Mouse (Mus musculus) myocyte (in vitro differentiated cells): ENCODE results near the gene Arl16. TPM values are rescaled to one million over a fixed set of nuclear protein-coding genes. Genes with fewer than 3 reads are reported as not detected.
A peak's percentile ranks its signal among the peaks of the same experiment; 100 is the strongest.

Source experiments
- H3K27me3 ChIP-seq: one replicate; pipeline ENCODE4 v1.6.1; 2011; ENCODE audit not compliant: control insufficient read depth, insufficient read depth, insufficient read length
- H3K36me3 ChIP-seq: one replicate; pipeline ENCODE4 v1.6.1; 2011; ENCODE audit not compliant: control insufficient read depth, insufficient read depth
- H3K4me2 ChIP-seq: one replicate; pipeline ENCODE4 v1.6.1; 2011; ENCODE audit warnings: low read depth, control low read depth
- H3K4me3 ChIP-seq: one replicate; pipeline ENCODE4 v1.5.1; 2011; ENCODE audit warnings: mild to moderate bottlenecking, control low read depth, moderate library complexity
- H3K79me2 ChIP-seq: one replicate; pipeline ENCODE4 v1.6.1; 2011; ENCODE audit not compliant: control insufficient read depth, insufficient read depth
- H3ac ChIP-seq: one replicate; pipeline ENCODE4 v1.6.1; 2011; ENCODE audit not compliant: control insufficient read depth, insufficient read length
- CEBPB ChIP-seq: IDR thresholded peaks from 2 replicates; pipeline ENCODE4 v1.6.1; 2011; ENCODE audit warnings: mild to moderate bottlenecking, moderate library complexity; ENCODE audit not compliant: poor library complexity, insufficient read depth, severe bottlenecking
- E2F4 ChIP-seq: IDR thresholded peaks from one replicate; pipeline ENCODE4 v1.6.1; 2011; ENCODE audit warnings: mild to moderate bottlenecking, control low read depth, moderate library complexity; ENCODE audit not compliant: insufficient read depth
- MAX ChIP-seq: IDR thresholded peaks from one replicate; pipeline ENCODE4 v1.6.1; 2011; ENCODE audit warnings: low read depth, mild to moderate bottlenecking, control low read depth
- MYOD1 ChIP-seq, 3 experiments: IDR thresholded peaks; one replicate each; pipeline ENCODE4 v1.6.1; 2011; ENCODE audit warnings: control low read depth in 2 of 3, low read depth in 2 of 3, mild to moderate bottlenecking in 2 of 3, moderate library complexity in 1 of 3; ENCODE audit not compliant: insufficient read length in 2 of 3, control insufficient read depth in 1 of 3
- MYOG ChIP-seq, 3 experiments: IDR thresholded peaks; one replicate each; pipeline ENCODE4 v1.6.1; 2011; ENCODE audit warnings: control low read depth in 2 of 3, low read depth in 2 of 3, mild to moderate bottlenecking in 2 of 3; ENCODE audit not compliant: insufficient read length in 2 of 3, control insufficient read depth in 1 of 3, insufficient read depth in 1 of 3
- POLR2A ChIP-seq: IDR thresholded peaks from one replicate; pipeline ENCODE4 v1.6.1; 2011; ENCODE audit warnings: low read depth, mild to moderate bottlenecking, control low read depth, moderate library complexity; ENCODE audit not compliant: insufficient read length
- POLR2AphosphoS2 ChIP-seq: IDR thresholded peaks from one replicate; pipeline ENCODE4 v1.6.1; 2011; ENCODE audit warnings: low read depth, control low read depth; ENCODE audit not compliant: insufficient read length
- REST ChIP-seq: IDR thresholded peaks from one replicate; pipeline ENCODE4 v1.6.1; 2011; ENCODE audit warnings: mild to moderate bottlenecking, control low read depth, moderate library complexity; ENCODE audit not compliant: insufficient read depth, insufficient read length
- SRF ChIP-seq: IDR thresholded peaks from one replicate; pipeline ENCODE4 v1.6.1; 2011; ENCODE audit warnings: low read depth; ENCODE audit not compliant: control insufficient read depth, insufficient read length
- TCF12 ChIP-seq: IDR thresholded peaks from one replicate; pipeline ENCODE4 v1.6.1; 2011; ENCODE audit warnings: mild to moderate bottlenecking, control low read depth; ENCODE audit not compliant: poor library complexity, insufficient read depth, severe bottlenecking
- TCF3 ChIP-seq: IDR thresholded peaks from one replicate; pipeline ENCODE4 v1.6.1; 2011; ENCODE audit warnings: low read depth, control low read depth; ENCODE audit not compliant: insufficient read length
- USF1 ChIP-seq: IDR thresholded peaks from one replicate; pipeline ENCODE4 v1.6.1; 2011; ENCODE audit warnings: low read depth, mild to moderate bottlenecking, control low read depth, moderate library complexity
- polyA plus RNA-seq: library from polyadenylated mRNA; unstranded; fragments of >200 nt; fragmentation: generic; extraction: Trizol; gene quantifications from one replicate; pipeline ENCODE4 v1.2.1, GENCODE M21; 2012; ENCODE audit warnings: missing spikeins

Gene Arl16
- polyA plus RNA-seq, 1 experiment = 15.6 TPM

GRCm38 (mm10) chr11:120453306-120453705 is 14.1 kb downstream of the Arl16 start, which contains the start of gene Pde6g:
Gene Pde6g, minus strand, starts transcription at chr11:120453500.
- no peak for TF ChIP-seq MYOG (IDR thresholded peaks at IDR 0.05; ENCODE audit: control insufficient read depth in 1 of 3, insufficient read depth in 1 of 3, insufficient read length in 2 of 3, low read depth in 2 of 3)
- TF ChIP-seq MYOD1 (IDR thresholded peaks at IDR 0.05; ENCODE audit: control insufficient read depth in 1 of 3, insufficient read length in 2 of 3, low read depth in 2 of 3) = no peak
- no peak for TF ChIP-seq USF1
- no peak for TF ChIP-seq E2F4
- no peak for TF ChIP-seq POLR2A
- no peak for TF ChIP-seq SRF
- TF ChIP-seq MAX = no peak
- TF ChIP-seq REST = no peak
- TF ChIP-seq POLR2AphosphoS2 = no peak
- no peak for TF ChIP-seq CEBPB
- no peak for TF ChIP-seq TCF3
- TF ChIP-seq TCF12 = no peak

GRCm38 (mm10) chr11:120452246-120452645 is 15.2 kb downstream of the Arl16 start:
- H3ac ChIP-seq = no peak overlapping the region
- no peak overlapping the region for H3K4me3 ChIP-seq
- H3K79me2 ChIP-seq = no peaks in the 10 kb centered on the region
- H3K4me2 ChIP-seq = no peak overlapping the region
- no peak for TF ChIP-seq SRF
- TF ChIP-seq USF1 = no peak
- TF ChIP-seq POLR2AphosphoS2 = no peak
- TF ChIP-seq REST = no peak
- no peak for TF ChIP-seq MYOD1 (IDR thresholded peaks at IDR 0.05; ENCODE audit: control insufficient read depth in 1 of 3, insufficient read length in 2 of 3, low read depth in 2 of 3)
- TF ChIP-seq MAX = no peak
- TF ChIP-seq E2F4 = no peak
- no peak for TF ChIP-seq TCF3
- no peak for TF ChIP-seq POLR2A
- no peak for TF ChIP-seq TCF12
- TF ChIP-seq CEBPB = no peak
- no peak for TF ChIP-seq MYOG (IDR thresholded peaks at IDR 0.05; ENCODE audit: control insufficient read depth in 1 of 3, insufficient read depth in 1 of 3, insufficient read length in 2 of 3, low read depth in 2 of 3)
- H3K36me3 ChIP-seq = no peaks in the 10 kb centered on the region
- peaks cover 5% of the 10 kb centered on the region for H3K27me3 ChIP-seq

More at GRCm38 (mm10) chr11:120453306-120453705, 14.1 kb downstream of the Arl16 start, which contains the start of gene Pde6g:
- Histone ChIP-seq H3K4me3 (no peak within 1 kb of the TSS), H3K79me2 (peaks cover 3% of the 10 kb centered on the region), H3K4me2 (no peak within 1 kb of the TSS), H3ac (no peak within 1 kb of the TSS), H3K27me3 (peaks cover 5% of the 10 kb centered on the region), H3K36me3 (no peaks in the 10 kb centered on the region)

- Histone ChIP-seq H3K4me2 (no peak overlapping the region), H3ac (no peak overlapping the region), H3K27me3 (peaks cover 10% of the 10 kb centered on the region), H3K4me3 (no peak overlapping the region), H3K79me2 (no peaks in the 10 kb centered on the region), H3K36me3 (no peaks in the 10 kb centered on the region)
- TF ChIP-seq MYOD1 (IDR thresholded peaks at IDR 0.05; ENCODE audit: control insufficient read depth in 1 of 3, insufficient read length in 2 of 3, low read depth in 2 of 3) (peak in 2 of 3 experiments; percentile 66 to 79), REST (no peak), CEBPB (no peak), MYOG (IDR thresholded peaks at IDR 0.05; ENCODE audit: control insufficient read depth in 1 of 3, insufficient read depth in 1 of 3, insufficient read length in 2 of 3, low read depth in 2 of 3) (no peak), TCF12 (no peak)
These were observed 20.2 kb downstream of the Arl16 start for GRCm38 (mm10) chr11:120447179-120447578.

GRCm38 (mm10) chr11:120445475-120445874 is 21.9 kb downstream of the Arl16 start:
- TF ChIP-seq MAX (no peak), POLR2AphosphoS2 (no peak), POLR2A (no peak), SRF (no peak), TCF3 (no peak), MYOD1 (IDR thresholded peaks at IDR 0.05; ENCODE audit: control insufficient read depth in 1 of 3, insufficient read length in 2 of 3, low read depth in 2 of 3) (no peak)

GRCm38 (mm10) chr11:120444106-120444505 is 23.3 kb downstream of the Arl16 start:
- H3K79me2 ChIP-seq = no peaks in the 10 kb centered on the region
- no peak overlapping the region for H3K4me2 ChIP-seq
- H3K36me3 ChIP-seq = no peaks in the 10 kb centered on the region
- TF ChIP-seq REST (no peak), TCF3 (no peak), USF1 (no peak), MYOD1 (IDR thresholded peaks at IDR 0.05; ENCODE audit: control insufficient read depth in 1 of 3, insufficient read length in 2 of 3, low read depth in 2 of 3) (no peak), MAX (no peak), TCF12 (no peak), E2F4 (no peak), POLR2AphosphoS2 (no peak), SRF (no peak), CEBPB (no peak), MYOG (IDR thresholded peaks at IDR 0.05; ENCODE audit: control insufficient read depth in 1 of 3, insufficient read depth in 1 of 3, insufficient read length in 2 of 3, low read depth in 2 of 3) (no peak), POLR2A (no peak)
- peaks cover 5% of the 10 kb centered on the region for H3K27me3 ChIP-seq
- H3ac ChIP-seq = no peak overlapping the region
- no peak overlapping the region for H3K4me3 ChIP-seq

More at GRCm38 (mm10) chr11:120445475-120445874, 21.9 kb downstream of the Arl16 start:
- Histone ChIP-seq H3ac (no peak overlapping the region), H3K36me3 (no peaks in the 10 kb centered on the region), H3K79me2 (no peaks in the 10 kb centered on the region), H3K4me2 (no peak overlapping the region), H3K4me3 (no peak overlapping the region), H3K27me3 (peaks cover 5% of the 10 kb centered on the region)
